Mouse (Mus musculus): Measurements from ENCODE around the gene Gm20479. TPM values are rescaled to one million over a fixed set of nuclear protein-coding genes. Genes with fewer than 3 reads are reported as not detected.

The Gm20479 gene
- total and polyA plus RNA-seq, 3 experiments: 1.2 to 2.2 (median 1.9) TPM

GRCm38 (mm10) chr7:27332353-27333199, 24.6 kb downstream of the Gm20479 start (continued):
- peak; percentile 75 for TF ChIP-seq BHLHE40 (IDR thresholded peaks at IDR 0.05; ENCODE audit: low read depth, low read length)
- peak; percentile 56 to 81 for TF ChIP-seq CTCF (conservative IDR thresholded peaks at IDR 0.05 in 1 of 2, IDR thresholded peaks at IDR 0.05 in 1 of 2; ENCODE audit: low read depth in 2 of 2, low read length in 2 of 2)
- TF ChIP-seq ZKSCAN1 (IDR thresholded peaks at IDR 0.05; ENCODE audit: borderline replicate concordance, low read depth, low read length): peak; percentile 84
- TF ChIP-seq USF1 (IDR thresholded peaks at IDR 0.05; ENCODE audit: low read depth, low read length): no peak
- TF ChIP-seq ZNF384 (IDR thresholded peaks at IDR 0.05; ENCODE audit: low read depth, low read length): no peak
- no peak for TF ChIP-seq PAX5 (IDR thresholded peaks at IDR 0.05; ENCODE audit: low read length)
- TF ChIP-seq UBTF (IDR thresholded peaks at IDR 0.05; ENCODE audit: low read depth, low read length): 0 out of 2 replicates have a peak, but pooled peaks have one; percentile 20
- TF ChIP-seq MXI1 (IDR thresholded peaks at IDR 0.05; ENCODE audit: low read depth, low read length): peak; percentile 90
- no peak for TF ChIP-seq ZC3H11A (IDR thresholded peaks at IDR 0.05; ENCODE audit: low read depth, low read length)
- peak; percentile 36; the same call in 1 of the 2 replicates for TF ChIP-seq ELF1 (IDR thresholded peaks at IDR 0.05; ENCODE audit: low read depth, low read length)
- TF ChIP-seq POLR2A (IDR thresholded peaks at IDR 0.05; ENCODE audit: low read depth, low read length): peak; percentile 67; the same call in 1 of the 2 replicates
- TF ChIP-seq SMC3 (IDR thresholded peaks at IDR 0.05; ENCODE audit: low read depth, low read length): peak; percentile 52
- no peak for TF ChIP-seq JUN (IDR thresholded peaks at IDR 0.05; ENCODE audit: insufficient read depth, low read depth, low read length)

DNA sequence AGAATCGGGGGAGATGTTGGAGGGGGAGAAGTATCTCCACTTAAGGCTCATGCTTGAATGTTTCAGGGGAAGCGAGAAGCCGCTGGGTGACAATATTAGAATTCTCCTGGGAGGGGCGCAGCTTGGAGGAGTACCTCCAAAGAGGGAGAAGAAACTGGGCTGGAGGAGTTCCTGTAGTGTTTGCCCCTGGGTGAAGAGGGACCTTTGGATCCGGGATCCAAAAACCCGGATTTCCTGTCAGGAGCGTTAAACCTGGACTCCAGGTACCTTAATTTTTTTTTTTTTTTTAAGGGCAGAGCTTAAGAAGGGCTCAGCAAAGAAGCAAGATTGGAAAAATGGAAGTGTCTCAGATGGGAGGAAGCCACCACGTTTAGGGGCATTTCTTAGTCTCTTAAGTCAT, 25.4 kb downstream of the Gm20479 start:
- peak overlapping the region; percentile 83 for H3K4me2 ChIP-seq (ENCODE audit: insufficient read depth, low read depth, poor library complexity, severe bottlenecking)
- H3K9ac ChIP-seq (ENCODE audit: insufficient read depth, low read depth): peak overlapping the region; percentile 50; the same call in 1 of the 2 replicates
- TF ChIP-seq ZNF384 (IDR thresholded peaks at IDR 0.05; ENCODE audit: low read depth, low read length) (peak; percentile 74), BHLHE40 (IDR thresholded peaks at IDR 0.05; ENCODE audit: low read depth, low read length) (no peak)
- H3K27ac ChIP-seq (ENCODE audit: insufficient read depth, low read depth): peak overlapping the region; percentile 70; the same call in 1 of the 2 replicates
- no peaks in the 10 kb centered on the region for H3K9me3 ChIP-seq (replicated peaks; ENCODE audit: low read length)
- in situ Hi-C loops (cut with MboI; ENCODE audit: low pct_ligation_motif_present, low pct_unique_long_range_greater_than_20kb, low sequenced_read_pairs) (loop anchor here (10.0 kb wide), 1 partner anchor 193 kb away; the partner anchor contains the start of gene Hipk4), dilution Hi-C loops (cut with MboI; ENCODE audit: extremely low pct_ligation_motif_present, extremely low pct_unique_long_range_greater_than_20kb, low sequenced_read_pairs) (no loop called here)
- no peaks in the 10 kb centered on the region for H3K79me2 ChIP-seq (replicated peaks; ENCODE audit: control insufficient read depth, extremely low read depth, insufficient read depth, poor library complexity, severe bottlenecking)
- peaks cover 44% of the 10 kb centered on the region for H3K27me3 ChIP-seq (replicated peaks)
- H3K36me3 ChIP-seq (replicated peaks in 1 of 2; ENCODE audit: control insufficient read depth in 1 of 2, insufficient read depth in 1 of 2, low read length in 1 of 2): no peaks in the 10 kb centered on the region
- H3K4me1 ChIP-seq (ENCODE audit: control insufficient read depth in 1 of 2, insufficient read depth in 2 of 2): peaks cover 4 to 37% of the 10 kb centered on the region in 2 experiments
- no peak for DNase-seq (ENCODE audit: extremely low read depth)
- peak overlapping the region; percentile 44 to 66 (median 44) for H3K4me3 ChIP-seq (replicated peaks in 1 of 3; ENCODE audit: low read depth in 2 of 3, low read length in 2 of 3, poor library complexity in 1 of 3)

GRCm38 (mm10) chr7:27331541-27331851, 25.7 kb downstream of the Gm20479 start:
- no peak for DNase-seq (ENCODE audit: extremely low read depth)
- peak overlapping the region; percentile 83 for H3K4me2 ChIP-seq (ENCODE audit: insufficient read depth, low read depth, poor library complexity, severe bottlenecking)
- peak overlapping the region; percentile 70; the same call in 1 of the 2 replicates for H3K27ac ChIP-seq (ENCODE audit: insufficient read depth, low read depth)
- H3K79me2 ChIP-seq (replicated peaks; ENCODE audit: control insufficient read depth, extremely low read depth, insufficient read depth, poor library complexity, severe bottlenecking): no peaks in the 10 kb centered on the region
- H3K36me3 ChIP-seq (replicated peaks in 1 of 2; ENCODE audit: control insufficient read depth in 1 of 2, insufficient read depth in 1 of 2, low read length in 1 of 2): no peaks in the 10 kb centered on the region
- H3K4me1 ChIP-seq (ENCODE audit: control insufficient read depth in 1 of 2, insufficient read depth in 2 of 2): peaks cover 4 to 37% of the 10 kb centered on the region in 2 experiments
- no peaks in the 10 kb centered on the region for H3K9me3 ChIP-seq (replicated peaks; ENCODE audit: low read length)
- dilution Hi-C loops (cut with MboI; ENCODE audit: extremely low pct_ligation_motif_present, extremely low pct_unique_long_range_greater_than_20kb, low sequenced_read_pairs) (no loop called here), in situ Hi-C loops (cut with MboI; ENCODE audit: low pct_ligation_motif_present, low pct_unique_long_range_greater_than_20kb, low sequenced_read_pairs) (loop anchor here (10.0 kb wide), 1 partner anchor 193 kb away; the partner anchor contains the start of gene Hipk4)
- peaks cover 42% of the 10 kb centered on the region for H3K27me3 ChIP-seq (replicated peaks)
- peak overlapping the region; percentile 50; the same call in 1 of the 2 replicates for H3K9ac ChIP-seq (ENCODE audit: insufficient read depth, low read depth)
- H3K4me3 ChIP-seq (replicated peaks in 1 of 3; ENCODE audit: low read depth in 2 of 3, low read length in 2 of 3, poor library complexity in 1 of 3): peak overlapping the region; percentile 4 to 66 (median 50)
- TF ChIP-seq RAD21 (IDR thresholded peaks at IDR 0.05; ENCODE audit: low read depth, low read length): no peak
- no peak for TF ChIP-seq BHLHE40 (IDR thresholded peaks at IDR 0.05; ENCODE audit: low read depth, low read length)
- TF ChIP-seq KAT2A (IDR thresholded peaks at IDR 0.05; ENCODE audit: insufficient replicate concordance, low read length): no peak
- no peak for TF ChIP-seq JUND (conservative IDR thresholded peaks at IDR 0.05; ENCODE audit: low read depth, low read length)
- peak; percentile 37; the same call in 1 of the 2 replicates for TF ChIP-seq CHD2 (IDR thresholded peaks at IDR 0.05; ENCODE audit: low read length)
- TF ChIP-seq MAFK (IDR thresholded peaks at IDR 0.05; ENCODE audit: insufficient replicate concordance, low read length): no peak
- TF ChIP-seq UBTF (IDR thresholded peaks at IDR 0.05; ENCODE audit: low read depth, low read length): no peak
- TF ChIP-seq ELF1 (IDR thresholded peaks at IDR 0.05; ENCODE audit: low read depth, low read length): no peak
- TF ChIP-seq PAX5 (IDR thresholded peaks at IDR 0.05; ENCODE audit: low read length): no peak
- TF ChIP-seq POLR2AphosphoS2 (IDR thresholded peaks at IDR 0.05; ENCODE audit: low read depth, low read length): no peak
- TF ChIP-seq SIN3A (IDR thresholded peaks at IDR 0.05; ENCODE audit: low read length): no peak
- TF ChIP-seq USF2 (conservative IDR thresholded peaks at IDR 0.05; ENCODE audit: low read depth, low read length): no peak
- peak; percentile 39; the same call in 1 of the 2 replicates for TF ChIP-seq MXI1 (IDR thresholded peaks at IDR 0.05; ENCODE audit: low read depth, low read length)
- no peak for TF ChIP-seq TBP (conservative IDR thresholded peaks at IDR 0.05; ENCODE audit: low read depth, low read length)
- TF ChIP-seq IRF4 (IDR thresholded peaks at IDR 0.05; ENCODE audit: low read depth, low read length): no peak
- no peak for TF ChIP-seq CHD1 (IDR thresholded peaks at IDR 0.05; ENCODE audit: low read depth, low read length)
- no peak for TF ChIP-seq MAX (IDR thresholded peaks at IDR 0.05; ENCODE audit: low read length)
- peak; percentile 18; the same call in 1 of the 2 replicates for TF ChIP-seq EP300 (IDR thresholded peaks at IDR 0.05; ENCODE audit: low read length)
- TF ChIP-seq ZKSCAN1 (IDR thresholded peaks at IDR 0.05; ENCODE audit: borderline replicate concordance, low read depth, low read length): no peak
- 0 out of 2 replicates have a peak, but pooled peaks have one; percentile 10 for TF ChIP-seq NRF1 (IDR thresholded peaks at IDR 0.05; ENCODE audit: low read depth, low read length)
- no peak for TF ChIP-seq CTCF (conservative IDR thresholded peaks at IDR 0.05 in 1 of 2, IDR thresholded peaks at IDR 0.05 in 1 of 2; ENCODE audit: low read depth in 2 of 2, low read length in 2 of 2)
